Mouse (Mus musculus): Measurements from ENCODE around the gene Pdss1. TPM values are rescaled to one million over a fixed set of nuclear protein-coding genes. Genes with fewer than 3 reads are reported as not detected.

The Pdss1 gene
- polyA plus RNA-seq, 1 experiment: 7.1 TPM

DNA sequence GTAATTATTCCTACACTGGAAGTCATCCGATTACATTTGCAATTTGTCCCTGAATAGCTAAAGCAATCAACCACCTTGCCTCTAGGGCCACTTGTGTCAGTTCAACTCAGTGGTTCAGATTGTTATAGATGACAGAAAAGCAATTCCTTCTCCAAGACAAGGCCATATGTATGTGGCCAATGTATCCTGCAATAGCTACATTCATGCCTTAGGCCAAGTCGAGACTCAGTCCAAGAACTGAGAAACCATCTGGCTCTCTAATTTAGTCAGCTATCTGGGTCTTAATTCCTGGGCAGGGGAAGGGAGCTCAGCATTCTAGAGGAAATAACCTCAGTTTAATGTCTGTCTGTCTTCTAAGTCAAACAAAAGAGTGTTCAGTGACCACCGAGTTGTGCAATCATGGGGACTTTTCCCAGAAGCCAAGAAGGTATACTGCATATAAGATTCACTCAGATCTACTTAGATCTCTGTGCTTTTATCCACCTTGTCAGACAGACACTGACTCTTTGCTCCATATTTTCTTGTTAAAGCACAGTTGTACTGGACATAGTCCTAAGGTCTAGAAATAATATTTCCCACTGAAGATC is 82.2 kb downstream of the Pdss1 start:
- DNase-seq: no peak
- Histone ChIP-seq H3K27ac (ENCODE audit: control insufficient read depth, insufficient read depth, low read length) (no peak overlapping the region), H3K27me3 (ENCODE audit: control insufficient read depth, insufficient read depth, low read length) (no peaks in the 10 kb centered on the region), H3K36me3 (ENCODE audit: control insufficient read depth, insufficient read depth, low read length) (no peaks in the 10 kb centered on the region), H3K4me3 (ENCODE audit: control insufficient read depth, insufficient read depth, low read length) (no peak overlapping the region), H3K4me1 (replicated peaks; ENCODE audit: control insufficient read depth, insufficient read depth, low read length) (no peaks in the 10 kb centered on the region)
- 86% methylated on average over 3 of the region's 3 CpGs for WGBS
- no peak for TF ChIP-seq POLR2A (IDR thresholded peaks at IDR 0.05; ENCODE audit: control insufficient read depth, extremely low read depth, insufficient read depth, low read length, poor library complexity)

DNA sequence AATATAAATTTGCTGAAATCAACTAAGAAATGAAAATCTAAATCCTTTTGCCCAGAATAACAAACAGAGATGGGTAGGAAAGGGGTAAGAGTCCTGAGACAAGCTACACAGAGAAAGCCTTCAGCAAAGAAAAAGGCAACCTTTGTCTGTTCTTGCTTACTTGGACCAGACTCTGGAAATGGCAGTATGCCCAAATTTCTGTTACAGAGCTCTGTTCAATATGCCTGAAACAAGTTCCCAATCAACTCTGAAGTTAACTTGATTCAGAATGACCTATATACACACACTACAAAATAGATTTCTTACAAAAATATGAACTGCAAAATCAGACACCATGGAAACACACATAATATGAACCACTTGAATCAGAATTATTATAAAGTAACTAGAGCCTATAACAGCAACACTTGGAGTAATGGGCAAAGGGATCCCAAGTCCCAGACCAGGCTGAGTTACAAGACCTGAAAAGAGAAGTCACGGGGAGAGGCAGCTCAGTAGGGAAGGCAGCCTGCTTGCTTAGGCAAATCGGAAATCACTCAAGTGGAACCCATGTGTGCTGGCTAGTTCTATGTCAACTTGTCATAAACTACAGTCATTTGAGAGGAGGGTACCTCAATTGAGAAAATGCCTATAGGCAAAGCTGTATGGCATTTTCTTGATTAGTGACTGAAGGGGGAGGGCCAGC is 90.8 kb downstream of the Pdss1 start:
- 95% methylated on average over 2 of the region's 2 CpGs for WGBS
- Histone ChIP-seq H3K36me3 (ENCODE audit: control insufficient read depth, insufficient read depth, low read length) (no peaks in the 10 kb centered on the region), H3K4me1 (replicated peaks; ENCODE audit: control insufficient read depth, insufficient read depth, low read length) (no peaks in the 10 kb centered on the region; the same call in 1 of the 2 replicates), H3K27me3 (ENCODE audit: control insufficient read depth, insufficient read depth, low read length) (no peaks in the 10 kb centered on the region), H3K27ac (ENCODE audit: control insufficient read depth, insufficient read depth, low read length) (no peak overlapping the region), H3K4me3 (ENCODE audit: control insufficient read depth, insufficient read depth, low read length) (no peak overlapping the region)
- TF ChIP-seq CTCF (IDR thresholded peaks at IDR 0.05; ENCODE audit: borderline replicate concordance, control insufficient read depth, extremely low read depth, insufficient read depth, low read length, poor library complexity) (no peak), POLR2A (IDR thresholded peaks at IDR 0.05; ENCODE audit: control insufficient read depth, extremely low read depth, insufficient read depth, low read length, poor library complexity) (no peak)
- DNase-seq: no peak

Other genes with a start within 250 kb of the Pdss1 start
- gene Apbb1ip, start 121.4 kb upstream of the Pdss1 start, polyA plus RNA-seq (2012; rRNA removed): 45.2 and 52.3 TPM in 2 replicates
- 138 and 148 TPM in 2 replicates for gene Abi1, start 144.7 kb downstream of the Pdss1 start, polyA plus RNA-seq (2012; rRNA removed)
- gene Acbd5, start 172.6 kb downstream of the Pdss1 start, polyA plus RNA-seq (2012; rRNA removed): 8.8 and 11.5 TPM in 2 replicates